ENCODE assay signal across 9 mouse cellular contexts in the genomic region with DNA sequence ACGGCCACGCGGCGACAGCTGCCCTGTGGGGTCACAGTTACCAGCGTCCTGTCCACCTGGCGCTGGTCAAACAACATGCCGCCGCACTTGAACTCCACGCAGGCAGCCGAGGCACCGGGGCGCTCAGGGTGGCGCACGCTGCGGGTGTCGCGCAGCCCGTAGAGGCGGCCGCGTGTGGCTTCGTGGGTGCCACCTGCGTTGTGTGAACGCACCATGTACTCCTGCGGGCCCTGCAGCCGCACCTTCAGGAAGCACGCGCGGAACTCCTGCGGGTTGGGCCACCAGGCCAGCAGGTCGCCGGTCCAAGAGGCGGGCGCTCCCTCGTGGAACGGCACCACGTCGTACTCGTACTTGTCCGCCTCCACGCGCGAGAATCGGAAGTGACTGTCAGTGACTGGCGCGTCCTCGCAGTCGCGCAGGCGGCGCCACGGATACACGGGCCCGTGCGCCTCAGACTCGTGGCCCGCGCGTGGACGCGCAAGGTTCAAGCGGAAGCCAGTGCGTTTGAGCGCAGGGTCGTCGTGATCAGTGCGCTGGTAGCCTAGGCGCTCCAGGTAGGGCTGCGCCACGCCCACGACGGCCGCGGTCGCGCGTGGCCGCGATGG. TPM values are rescaled to one million over a fixed set of nuclear protein-coding genes. Genes with fewer than 3 reads are reported as not detected.
DNase-seq lines count a peak whose midpoint lies in the region; ATAC-seq and TF ChIP-seq lines count a peak whose summit lies in the region.
"Had no signal": no experiment of that assay in that cellular context is flagged by ENCODE, and none has a peak within 500 bp of the region (broad histone marks: within the 10 kb centered on the region; RNA-seq: fewer than 3 reads in every experiment).

No protein-coding gene starts in this region.

- H3K9ac ChIP-seq in embryonic facial prominence, embryonic 13.5 days: peak overlapping the region; percentile 55
- peak overlapping the region; percentile 43 for H3K9ac ChIP-seq in hindbrain, postnatal 0 days (replicated peaks; ENCODE audit: low read length)
- H3K9ac ChIP-seq in midbrain, embryonic 16.5 days (ENCODE audit: low read depth, low read length): peak overlapping the region; percentile 63

- no peak for TF ChIP-seq CTCF in hindbrain, postnatal 0 days (IDR thresholded peaks at IDR 0.05; ENCODE audit: low read depth)

- peaks cover 100% of the 10 kb centered on the region for H3K27me3 ChIP-seq in embryonic facial prominence, embryonic 13.5 days
- H3K27me3 ChIP-seq in hindbrain, postnatal 0 days (ENCODE audit: insufficient read depth, low read length): peaks cover 61% of the 10 kb centered on the region
- H3K27me3 ChIP-seq in midbrain, embryonic 16.5 days (ENCODE audit: control insufficient read depth, insufficient read depth, low read depth, low read length): peaks cover 71% of the 10 kb centered on the region

- no peaks in the 10 kb centered on the region for H3K9me3 ChIP-seq in embryonic facial prominence, embryonic 13.5 days
- no peaks in the 10 kb centered on the region for H3K9me3 ChIP-seq in hindbrain, postnatal 0 days (ENCODE audit: low read length)
- no peaks in the 10 kb centered on the region for H3K9me3 ChIP-seq in midbrain, embryonic 16.5 days (replicated peaks; ENCODE audit: control insufficient read depth, low read length, poor library complexity, severe bottlenecking)

- peak; percentile 26 for DNase-seq in kidney, postnatal 10 days
- DNase-seq in kidney, postnatal 14 days: no peak
- peak; percentile 50 for DNase-seq in hindbrain, postnatal 0 days (ENCODE audit: low spot score)
- DNase-seq in urinary bladder, postnatal 14 days (ENCODE audit: low spot score): no peak
- DNase-seq in right cerebral cortex, postnatal 36 days (ENCODE audit: low spot score in 2 of 2): no peak
- DNase-seq in spleen, adult 12 weeks (ENCODE audit: low spot score): no peak

- peak overlapping the region; percentile 61 for H3K4me2 ChIP-seq in embryonic facial prominence, embryonic 13.5 days
- H3K4me2 ChIP-seq in hindbrain, postnatal 0 days (ENCODE audit: low read depth, low read length): peak overlapping the region; percentile 52
- peak overlapping the region; percentile 59 for H3K4me2 ChIP-seq in midbrain, embryonic 16.5 days (ENCODE audit: low read length)

- WGBS in embryonic facial prominence, embryonic 13.5 days: 23% methylated on average over 79 of the region's 79 CpGs
- WGBS in hindbrain, postnatal 0 days: 21% methylated on average over 79 of the region's 79 CpGs
- 17% methylated on average over 77 of the region's 79 CpGs for WGBS in midbrain, embryonic 16.5 days

- H3K4me1 ChIP-seq in embryonic facial prominence, embryonic 13.5 days: peaks cover 29% of the 10 kb centered on the region
- no peaks in the 10 kb centered on the region for H3K4me1 ChIP-seq in hindbrain, postnatal 0 days (ENCODE audit: insufficient read depth, low read length)
- peaks cover 7% of the 10 kb centered on the region; the same call in 1 of the 2 replicates for H3K4me1 ChIP-seq in midbrain, embryonic 16.5 days (ENCODE audit: control insufficient read depth, insufficient read depth, low read length)

- peak overlapping the region; percentile 46 for H3K4me3 ChIP-seq in embryonic facial prominence, embryonic 13.5 days
- H3K4me3 ChIP-seq in hindbrain, postnatal 0 days (ENCODE audit: low read length): peak overlapping the region; percentile 42
- peak overlapping the region; percentile 45 for H3K4me3 ChIP-seq in midbrain, embryonic 16.5 days (ENCODE audit: low read depth, low read length)

- no peak for ATAC-seq in embryonic facial prominence, embryonic 13.5 days (ENCODE audit: insufficient number of reproducible peaks, insufficient read depth, low FRiP score, low TSS enrichment, low read depth)
- ATAC-seq in hindbrain, postnatal 0 days: peak; percentile 28
- ATAC-seq in midbrain, embryonic 16.5 days: peak; percentile 16; the same call in 1 of the 2 replicates
- ATAC-seq: Patski had no signal

- H3K36me3 ChIP-seq in embryonic facial prominence, embryonic 13.5 days: no peaks in the 10 kb centered on the region
- H3K36me3 ChIP-seq in hindbrain, postnatal 0 days (ENCODE audit: insufficient read depth, low read length): no peaks in the 10 kb centered on the region
- no peaks in the 10 kb centered on the region for H3K36me3 ChIP-seq in midbrain, embryonic 16.5 days (ENCODE audit: control insufficient read depth, insufficient read depth, low read length)

- no peak overlapping the region for H3K27ac ChIP-seq in embryonic facial prominence, embryonic 13.5 days
- no peak overlapping the region for H3K27ac ChIP-seq in hindbrain, postnatal 0 days
- H3K27ac ChIP-seq in midbrain, embryonic 16.5 days (ENCODE audit: low read length): no peak overlapping the region

RNA-seq across cellular contexts. Expression of a gene that starts 6.1 kb away (rescaled TPM):
- 0.96 and 1.1 TPM in 2 replicates for polyA plus RNA-seq in embryonic facial prominence, embryonic 13.5 days (2015; fragmentation: Nextera tagmentation; extraction: Ambion mirVana)
- total RNA-seq in hindbrain, postnatal 0 days (2014; rRNA removed): 14.3 and 19.2 TPM in 2 replicates
- polyA plus RNA-seq in hindbrain, postnatal 0 days (2015; fragmentation: Nextera tagmentation; extraction: Ambion mirVana): 6.9 and 7.2 TPM in 2 replicates
- 6.3 and 6.6 TPM in 2 replicates for polyA plus RNA-seq in midbrain, embryonic 16.5 days (2015; fragmentation: Nextera tagmentation; extraction: Ambion mirVana)

RNA-seq across cellular contexts. Expression of a gene that starts 20.6 kb away (rescaled TPM):
- 4.5 and 4.7 TPM in 2 replicates for polyA plus RNA-seq in embryonic facial prominence, embryonic 13.5 days (2015; fragmentation: Nextera tagmentation; extraction: Ambion mirVana)
- total RNA-seq in hindbrain, postnatal 0 days (2014; rRNA removed): 1.6 and 1.8 TPM in 2 replicates
- polyA plus RNA-seq in hindbrain, postnatal 0 days (2015; fragmentation: Nextera tagmentation; extraction: Ambion mirVana): 3.7 and 4.3 TPM in 2 replicates
- polyA plus RNA-seq in midbrain, embryonic 16.5 days (2015; fragmentation: Nextera tagmentation; extraction: Ambion mirVana): 3.0 and 3.5 TPM in 2 replicates

RNA-seq across cellular contexts. Expression of a gene that starts 21.0 kb away (rescaled TPM):
- 178 and 184 TPM in 2 replicates for polyA plus RNA-seq in embryonic facial prominence, embryonic 13.5 days (2015; fragmentation: Nextera tagmentation; extraction: Ambion mirVana)
- total RNA-seq in hindbrain, postnatal 0 days (2014; rRNA removed): 61.0 and 91.4 TPM in 2 replicates
- 269 and 275 TPM in 2 replicates for polyA plus RNA-seq in hindbrain, postnatal 0 days (2015; fragmentation: Nextera tagmentation; extraction: Ambion mirVana)
- 172 TPM in 2 replicates for polyA plus RNA-seq in midbrain, embryonic 16.5 days (2015; fragmentation: Nextera tagmentation; extraction: Ambion mirVana)

RNA-seq across cellular contexts. Expression of a gene that starts 21.1 kb away (rescaled TPM):
- polyA plus RNA-seq in embryonic facial prominence, embryonic 13.5 days (2015; fragmentation: Nextera tagmentation; extraction: Ambion mirVana): 3.6 TPM in 2 replicates
- total RNA-seq in hindbrain, postnatal 0 days (2014; rRNA removed): 8.4 and 10.7 TPM in 2 replicates
- 13.3 and 13.8 TPM in 2 replicates for polyA plus RNA-seq in hindbrain, postnatal 0 days (2015; fragmentation: Nextera tagmentation; extraction: Ambion mirVana)
- 12.0 and 12.3 TPM in 2 replicates for polyA plus RNA-seq in midbrain, embryonic 16.5 days (2015; fragmentation: Nextera tagmentation; extraction: Ambion mirVana)

RNA-seq across cellular contexts. Expression of a gene that starts 49.1 kb away (rescaled TPM):
- 8.7 and 9.7 TPM in 2 replicates for polyA plus RNA-seq in embryonic facial prominence, embryonic 13.5 days (2015; fragmentation: Nextera tagmentation; extraction: Ambion mirVana)
- total RNA-seq in hindbrain, postnatal 0 days (2014; rRNA removed): 46.5 and 86.4 TPM in 2 replicates
- 81.9 and 88.5 TPM in 2 replicates for polyA plus RNA-seq in hindbrain, postnatal 0 days (2015; fragmentation: Nextera tagmentation; extraction: Ambion mirVana)
- polyA plus RNA-seq in midbrain, embryonic 16.5 days (2015; fragmentation: Nextera tagmentation; extraction: Ambion mirVana): 58.9 and 65.7 TPM in 2 replicates

Comparison
In these comparisons a context has a peak if more than half of its experiments do, and no peak if none do; other contexts are left out.
1. DNase-seq: peak in kidney, postnatal 10 days (single experiment) and hindbrain, postnatal 0 days (single experiment); none in kidney, postnatal 14 days (single experiment), urinary bladder, postnatal 14 days (single experiment), right cerebral cortex, postnatal 36 days (0 of 2) and spleen, adult 12 weeks (single experiment).
2. Peak in every context shown above with its lines, with median percentiles within 50 percentile points of each other: H3K4me2 ChIP-seq, H3K4me3 ChIP-seq and H3K9ac ChIP-seq.